ENCODE assay signal across 10 mouse cellular contexts in the genomic region with DNA sequence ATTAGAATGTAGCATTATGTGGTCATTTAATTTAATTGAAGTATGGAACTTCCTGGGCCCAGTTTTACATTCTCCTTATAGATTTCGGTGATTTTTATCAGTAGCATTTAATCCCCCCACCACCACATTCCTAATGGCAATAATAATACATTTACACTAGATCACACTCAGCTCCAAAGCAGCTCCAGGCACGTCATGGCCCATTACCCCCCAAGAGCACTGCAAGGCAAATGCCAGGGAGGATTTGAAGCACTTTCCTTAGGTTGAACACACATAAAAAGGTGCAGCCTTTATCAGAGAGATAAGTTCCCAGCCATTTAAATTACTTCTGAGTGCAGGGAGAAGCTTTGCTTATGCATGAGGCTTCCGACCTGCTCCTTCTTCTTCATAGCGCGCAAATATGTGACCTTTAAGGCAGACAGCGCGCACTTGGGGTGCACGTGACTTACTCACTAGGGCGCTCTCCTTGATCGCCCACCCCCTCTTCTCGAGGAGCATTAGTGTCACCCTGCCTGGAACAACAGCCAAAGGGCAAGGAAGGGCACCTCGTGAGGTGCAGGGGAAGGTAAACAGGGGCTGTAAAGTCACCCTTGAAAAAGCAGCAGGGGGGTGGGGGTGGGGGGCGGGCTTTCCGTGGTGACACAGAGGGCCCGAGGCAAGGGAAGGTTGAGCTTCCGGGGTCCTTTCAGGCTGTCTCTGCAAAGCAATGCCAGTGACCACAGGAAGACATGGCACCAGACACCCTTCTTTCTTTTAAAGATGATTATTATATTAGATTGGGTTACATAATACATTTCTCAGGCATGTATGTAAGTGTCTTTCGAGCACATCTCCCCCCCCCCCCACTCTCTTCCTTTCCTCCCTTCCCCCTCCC.
DNase-seq lines count a peak whose midpoint lies in the region; ATAC-seq and TF ChIP-seq lines count a peak whose summit lies in the region.
"Had no signal": no experiment of that assay in that cellular context is flagged by ENCODE, and none has a peak within 500 bp of the region (broad histone marks: within the 10 kb centered on the region; RNA-seq: fewer than 3 reads in every experiment).

No protein-coding gene starts in this region.

- H3K36me3 ChIP-seq in heart, embryonic 14.5 days (ENCODE audit: control insufficient read depth, insufficient read depth, low read length): no peaks in the 10 kb centered on the region
- H3K36me3 ChIP-seq in forebrain, embryonic 15.5 days: no peaks in the 10 kb centered on the region
- H3K36me3 ChIP-seq: G1E had no signal

- TF ChIP-seq POLR2A in olfactory bulb, adult 2 months (IDR thresholded peaks at IDR 0.05; ENCODE audit: insufficient read depth, low read depth, low read length): no peak

- H3K4me1 ChIP-seq in heart, embryonic 14.5 days (ENCODE audit: control insufficient read depth in 2 of 2, insufficient read depth in 2 of 2, low read length in 2 of 2): peaks cover 2 to 4% of the 10 kb centered on the region in 2 experiments; a peak in 2 of 4 replicates
- H3K4me1 ChIP-seq in forebrain, embryonic 15.5 days: peaks cover 18% of the 10 kb centered on the region
- H3K4me1 ChIP-seq in olfactory bulb, adult 2 months (ENCODE audit: control insufficient read depth, insufficient read depth, low read length): peaks cover 6% of the 10 kb centered on the region

- no peaks in the 10 kb centered on the region for H3K9me3 ChIP-seq in heart, embryonic 14.5 days (ENCODE audit: control insufficient read depth, low read length)
- H3K9me3 ChIP-seq in forebrain, embryonic 15.5 days: no peaks in the 10 kb centered on the region
- H3K9me3 ChIP-seq: G1E had no signal

- no peak for DNase-seq in heart, adult 8-10 months (ENCODE audit: low spot score)
- DNase-seq in kidney, postnatal 10 days: peak; percentile 31
- DNase-seq in spleen, adult 18-20 months: no peak
- DNase-seq in left cerebral cortex, postnatal 25 days (ENCODE audit: low spot score in 2 of 2): no peak
- DNase-seq in cerebellum, postnatal 25 days: no peak
- DNase-seq: lung, postnatal 14 days had no signal

- peak overlapping the region; percentile 25 to 26 for H3K4me3 ChIP-seq in heart, embryonic 14.5 days (ENCODE audit: control insufficient read depth in 1 of 2, insufficient read depth in 1 of 2, low read depth in 1 of 2, low read length in 2 of 2)
- H3K4me3 ChIP-seq in forebrain, embryonic 15.5 days: 0 out of 2 replicates have a peak overlapping the region, but pooled peaks have one; percentile 5
- H3K4me3 ChIP-seq in olfactory bulb, adult 2 months (ENCODE audit: insufficient read depth, low read depth, low read length): peak overlapping the region; percentile 40

- no peaks in the 10 kb centered on the region for H3K27me3 ChIP-seq in heart, embryonic 14.5 days (ENCODE audit: control insufficient read depth, insufficient read depth, low read length)
- H3K27me3 ChIP-seq in forebrain, embryonic 15.5 days: peaks cover 4% of the 10 kb centered on the region; the same call in 1 of the 2 replicates

- 18% methylated on average over 17 of the region's 17 CpGs for WGBS in heart, embryonic 14.5 days
- 22% methylated on average over 17 of the region's 17 CpGs for whole genome bisulfite sequencing in forebrain, embryonic 15.5 days
- WGBS in olfactory bulb, adult 2 months: 33% methylated on average over 17 of the region's 17 CpGs

- TF ChIP-seq CTCF in olfactory bulb, adult 2 months (IDR thresholded peaks at IDR 0.05; ENCODE audit: insufficient read depth, low read depth, low read length): no peak

- H3K4me2 ChIP-seq in heart, embryonic 14.5 days (ENCODE audit: low read length): peak overlapping the region; percentile 66
- peak overlapping the region; percentile 22 for H3K4me2 ChIP-seq in forebrain, embryonic 15.5 days (replicated peaks)

- intact Hi-C loops in left cerebral cortex, postnatal 25 days (cut with DNase I): no loop called here

- H3K27ac ChIP-seq in heart, embryonic 14.5 days (replicated peaks in 1 of 2; ENCODE audit: control insufficient read depth in 1 of 2, insufficient read depth in 1 of 2, low read depth in 2 of 2, low read length in 2 of 2): no peak overlapping the region
- H3K27ac ChIP-seq in forebrain, embryonic 15.5 days (replicated peaks): peak overlapping the region; percentile 33; the same call in 1 of the 2 replicates
- H3K27ac ChIP-seq in olfactory bulb, adult 2 months (ENCODE audit: insufficient read depth, low read depth, low read length): no peak overlapping the region

- no peak for ATAC-seq in heart, embryonic 14.5 days (ENCODE audit: insufficient number of reproducible peaks, insufficient read depth, low FRiP score, low read depth)
- peak; percentile 44; the same call in 1 of the 2 replicates for ATAC-seq in forebrain, embryonic 15.5 days (replicated peaks)

- no peak overlapping the region; the same call in 1 of the 2 replicates for H3K9ac ChIP-seq in heart, embryonic 14.5 days (ENCODE audit: low read length)
- no peak overlapping the region for H3K9ac ChIP-seq in forebrain, embryonic 15.5 days (replicated peaks)
